Mouse (Mus musculus) MEL (cell line): Measurements from ENCODE around the gene 2700049A03Rik. TPM values are rescaled to one million over a fixed set of nuclear protein-coding genes. Genes with fewer than 3 reads are reported as not detected.

Experiments used
- DNase-seq: peaks from one replicate; pipeline ENCODE4 v3.0.0; 2011; ENCODE audit warnings: low read depth, low spot score
- H3K27ac ChIP-seq: 2 replicates; pipeline ENCODE4 v1.5.1; 2012; ENCODE audit warnings: low read depth, mild to moderate bottlenecking, control low read depth, low read length, moderate library complexity; ENCODE audit not compliant: control insufficient read depth
- H3K27me3 ChIP-seq, 2 experiments: fragments of 150-350 bp in 1 of 2; sonication (generic) in 1 of 2; 2 replicates each; pipeline ENCODE4 v1.6.1; 2012; ENCODE audit warnings: low read length in 2 of 2, mild to moderate bottlenecking in 2 of 2, improper control_type of control experiment in 1 of 2, moderate library complexity in 1 of 2; ENCODE audit not compliant: insufficient read depth in 2 of 2, control insufficient read depth in 1 of 2
- H3K36me3 ChIP-seq, 2 experiments: 2 replicates each; pipeline ENCODE4 v1.6.1; 2012 to 2014; ENCODE audit warnings: low read length in 2 of 2, improper control_type of control experiment in 1 of 2, inconsistent platforms in 1 of 2, mild to moderate bottlenecking in 1 of 2; ENCODE audit not compliant: insufficient read depth in 2 of 2, control insufficient read depth in 1 of 2
- H3K4me1 ChIP-seq, 2 experiments: fragments of 150-350 bp in 1 of 2; sonication (generic) in 1 of 2; 2 replicates each; pipeline ENCODE4 v1.6.1; 2012; ENCODE audit warnings: low read length in 2 of 2, improper control_type of control experiment in 1 of 2, mild to moderate bottlenecking in 1 of 2; ENCODE audit not compliant: insufficient read depth in 2 of 2, control insufficient read depth in 1 of 2
- H3K4me3 ChIP-seq, 2 experiments: fragments of 150-350 bp in 1 of 2; sonication (generic) in 1 of 2; 2 replicates each; pipeline ENCODE4 v1.5.1; 2012; ENCODE audit warnings: low read depth in 2 of 2, low read length in 2 of 2, mild to moderate bottlenecking in 2 of 2, moderate library complexity in 2 of 2, control low read depth in 1 of 2, improper control_type of control experiment in 1 of 2; ENCODE audit not compliant: control insufficient read depth in 1 of 2, insufficient read depth in 1 of 2
- H3K79me2 ChIP-seq: 2 replicates; pipeline ENCODE4 v1.6.1; 2012; ENCODE audit warnings: mild to moderate bottlenecking, low read length, moderate library complexity; ENCODE audit not compliant: control insufficient read depth, poor library complexity, insufficient read depth
- H3K9ac ChIP-seq: 2 replicates; pipeline ENCODE4 v1.6.1; 2012; ENCODE audit warnings: low read depth, mild to moderate bottlenecking, control low read depth, low read length, moderate library complexity; ENCODE audit not compliant: control insufficient read depth, poor library complexity, severe bottlenecking
- H3K9me3 ChIP-seq: fragments of 150-350 bp; sonication (generic); replicated peaks from 2 replicates; pipeline ENCODE4 v1.6.1; 2012; ENCODE audit warnings: mild to moderate bottlenecking, low read length, improper control_type of control experiment, moderate library complexity; ENCODE audit not compliant: insufficient read depth
- CTCF ChIP-seq, 3 experiments: IDR thresholded peaks in 2 of 3; conservative IDR thresholded peaks in 1 of 3; 2 replicates each; pipeline ENCODE4 v1.5.1; 2011 to 2012; ENCODE audit warnings: low read length in 3 of 3, low read depth in 2 of 3, mild to moderate bottlenecking in 2 of 3, improper control_type of control experiment in 1 of 3, inconsistent platforms in 1 of 3, mixed read lengths in 1 of 3, moderate library complexity in 1 of 3; ENCODE audit not compliant: control insufficient read depth in 1 of 3, insufficient read depth in 1 of 3, poor library complexity in 1 of 3, severe bottlenecking in 1 of 3
- ETS1 ChIP-seq: IDR thresholded peaks from 2 replicates; pipeline ENCODE4 v1.6.1; 2012; ENCODE audit warnings: low read depth, mild to moderate bottlenecking, inconsistent platforms, low read length, improper control_type of control experiment, moderate library complexity
- GATA1 ChIP-seq: IDR thresholded peaks from 2 replicates; pipeline ENCODE4 v1.6.1; 2011; ENCODE audit warnings: low read depth, low read length, improper control_type of control experiment
- KAT2A ChIP-seq: conservative IDR thresholded peaks from 2 replicates; pipeline ENCODE4 v1.6.1; 2012; ENCODE audit warnings: low read depth, low read length, improper control_type of control experiment, inconsistent platforms
- MEF2A ChIP-seq: IDR thresholded peaks from 2 replicates; pipeline ENCODE4 v1.6.1; 2014; ENCODE audit warnings: low read depth, mild to moderate bottlenecking, inconsistent platforms, low read length, improper control_type of control experiment; ENCODE audit not compliant: poor library complexity, insufficient replicate concordance, severe bottlenecking; ENCODE audit errors: extremely low read depth
- NRF1 ChIP-seq: IDR thresholded peaks from 2 replicates; pipeline ENCODE4 v1.6.1; 2014; ENCODE audit warnings: low read depth, mild to moderate bottlenecking, inconsistent platforms, low read length, improper control_type of control experiment, moderate library complexity; ENCODE audit not compliant: poor library complexity, insufficient read depth, severe bottlenecking
- POLR2AphosphoS2 ChIP-seq: IDR thresholded peaks from 2 replicates; pipeline ENCODE4 v1.6.1; 2011; ENCODE audit warnings: low read length, improper control_type of control experiment
- SIN3A ChIP-seq: IDR thresholded peaks from 2 replicates; pipeline ENCODE4 v1.6.1; 2012; ENCODE audit warnings: low read length, improper control_type of control experiment, inconsistent platforms
- SMC3 ChIP-seq: IDR thresholded peaks from 2 replicates; pipeline ENCODE4 v1.6.1; 2011; ENCODE audit warnings: low read depth, low read length, improper control_type of control experiment
- TAL1 ChIP-seq: IDR thresholded peaks from 2 replicates; pipeline ENCODE4 v1.6.1; 2012; ENCODE audit warnings: mild to moderate bottlenecking, inconsistent platforms, low read length, moderate library complexity, mixed read lengths
- ZKSCAN1 ChIP-seq: IDR thresholded peaks from 2 replicates; pipeline ENCODE4 v1.6.1; 2012; ENCODE audit warnings: low read depth, mild to moderate bottlenecking, inconsistent platforms, low read length, improper control_type of control experiment, moderate library complexity
- polyA plus RNA-seq, 2 experiments: library from polyadenylated mRNA; stranded (reverse) in 1 of 2; unstranded in 1 of 2; fragments of >175 nt in 1 of 2; fragments of >200 nt in 1 of 2; gene quantifications; 2 replicates each; pipeline versions ENCODE4 v1.2.1 to v1.2.4; 2012; ENCODE audit warnings: low replicate concordance in 2 of 2, low read depth in 1 of 2; ENCODE audit not compliant: insufficient read length in 2 of 2, insufficient read depth in 1 of 2, missing spikeins in 1 of 2
- total RNA-seq: library from RNA; depleted of rRNA; stranded (reverse); fragments of 300-350 nt; gene quantifications from 2 replicates; pipeline ENCODE4 v1.2.3, GENCODE M21; 2012

2700049A03Rik gene
- total and polyA plus RNA-seq, 3 experiments, result 5.8 to 7.2 TPM; not detected in 1

DNA sequence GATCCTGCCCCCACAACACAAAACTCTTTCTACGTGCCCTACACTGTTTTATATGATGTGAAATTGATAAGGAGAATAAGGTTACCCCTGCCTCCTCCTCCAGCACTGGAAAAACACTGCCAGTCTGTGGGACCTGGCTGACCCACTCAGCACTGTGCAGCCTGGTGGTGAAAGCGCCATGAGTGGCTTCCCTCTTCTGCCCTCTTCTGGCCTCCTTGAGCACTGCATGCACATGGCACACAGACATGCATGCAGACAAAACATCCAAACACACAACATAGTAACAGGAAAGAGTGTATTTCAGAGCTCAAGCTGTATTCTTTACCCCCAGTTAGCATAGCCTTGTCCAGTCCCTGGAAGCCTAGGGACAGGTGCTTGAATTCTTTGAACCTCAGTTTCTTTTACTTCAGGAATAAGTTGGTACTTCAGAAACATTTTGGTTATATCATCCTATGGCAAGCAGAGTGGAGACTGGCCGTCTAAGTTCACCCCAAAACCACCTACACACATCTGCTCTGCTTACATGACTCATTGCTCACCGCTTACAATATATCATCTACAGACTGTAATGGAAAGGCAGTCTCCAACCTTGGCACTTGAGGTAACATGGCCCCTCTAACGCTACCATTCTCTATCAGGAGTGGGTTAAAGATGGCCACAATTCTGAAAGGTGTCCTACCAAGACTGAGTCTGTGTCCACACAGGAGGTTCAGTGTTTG, 138.0 kb downstream of the 2700049A03Rik start:
- Histone ChIP-seq H3K79me2 (no peaks in the 10 kb centered on the region), H3K4me1 (no peaks in the 10 kb centered on the region), H3K27me3 (no peaks in the 10 kb centered on the region), H3K9me3 (no peaks in the 10 kb centered on the region), H3K9ac (no peak overlapping the region), H3K4me3 (no peak overlapping the region), H3K27ac (no peak overlapping the region), H3K36me3 (no peaks in the 10 kb centered on the region)
- peak; percentile 13 for DNase-seq
- no peak for TF ChIP-seq POLR2AphosphoS2
- peak; percentile 21; the same call in 1 of the 2 replicates for TF ChIP-seq SMC3
- TF ChIP-seq CTCF (IDR thresholded peaks at IDR 0.05 in 2 of 3, conservative IDR thresholded peaks at IDR 0.05 in 1 of 3; ENCODE audit: control insufficient read depth in 1 of 3, insufficient read depth in 1 of 3, low read depth in 2 of 3, low read length in 3 of 3, poor library complexity in 1 of 3, severe bottlenecking in 1 of 3), result peak; percentile 38 to 47 (median 44)
- TF ChIP-seq ZKSCAN1, result no peak

DNA sequence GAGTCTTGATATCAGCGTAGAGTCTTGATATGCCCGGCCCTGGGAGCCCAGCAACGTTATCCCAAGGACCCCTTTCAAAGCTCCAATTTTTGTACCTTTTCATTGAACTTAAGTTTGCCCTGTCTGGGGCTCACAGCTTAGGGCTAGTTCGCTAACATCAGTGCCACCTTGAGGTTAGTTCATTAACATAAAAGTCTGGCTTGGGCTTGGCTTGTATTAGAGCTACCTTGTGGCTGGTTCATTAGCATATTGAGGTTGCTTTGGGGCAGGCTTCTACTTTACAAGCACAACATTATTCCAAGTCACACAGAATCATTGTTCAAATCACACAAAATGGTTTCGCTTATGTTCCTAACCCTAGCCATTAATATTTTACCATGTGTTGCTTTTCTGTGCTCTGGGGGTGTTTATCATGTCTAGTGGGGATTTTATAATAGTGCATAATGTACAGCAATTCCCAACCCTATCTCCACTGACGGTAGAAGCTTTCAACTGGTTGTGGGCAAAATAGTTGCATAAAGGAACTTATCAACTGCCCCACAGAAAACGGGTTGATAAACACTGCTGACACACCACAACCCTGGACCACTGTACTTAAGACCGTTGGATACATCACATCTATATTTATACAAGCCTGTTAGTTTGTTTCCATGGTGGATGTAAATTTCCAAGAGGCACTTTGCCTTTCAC, 139.4 kb downstream of the 2700049A03Rik start:
- Histone ChIP-seq H3K36me3 (no peaks in the 10 kb centered on the region), H3K4me3 (no peak overlapping the region), H3K79me2 (no peaks in the 10 kb centered on the region), H3K27ac (no peak overlapping the region), H3K9ac (no peak overlapping the region), H3K9me3 (no peaks in the 10 kb centered on the region), H3K4me1 (no peaks in the 10 kb centered on the region), H3K27me3 (no peaks in the 10 kb centered on the region)
- DNase-seq, result no peak
- TF ChIP-seq NRF1 (no peak), TAL1 (no peak), GATA1 (no peak)

DNA sequence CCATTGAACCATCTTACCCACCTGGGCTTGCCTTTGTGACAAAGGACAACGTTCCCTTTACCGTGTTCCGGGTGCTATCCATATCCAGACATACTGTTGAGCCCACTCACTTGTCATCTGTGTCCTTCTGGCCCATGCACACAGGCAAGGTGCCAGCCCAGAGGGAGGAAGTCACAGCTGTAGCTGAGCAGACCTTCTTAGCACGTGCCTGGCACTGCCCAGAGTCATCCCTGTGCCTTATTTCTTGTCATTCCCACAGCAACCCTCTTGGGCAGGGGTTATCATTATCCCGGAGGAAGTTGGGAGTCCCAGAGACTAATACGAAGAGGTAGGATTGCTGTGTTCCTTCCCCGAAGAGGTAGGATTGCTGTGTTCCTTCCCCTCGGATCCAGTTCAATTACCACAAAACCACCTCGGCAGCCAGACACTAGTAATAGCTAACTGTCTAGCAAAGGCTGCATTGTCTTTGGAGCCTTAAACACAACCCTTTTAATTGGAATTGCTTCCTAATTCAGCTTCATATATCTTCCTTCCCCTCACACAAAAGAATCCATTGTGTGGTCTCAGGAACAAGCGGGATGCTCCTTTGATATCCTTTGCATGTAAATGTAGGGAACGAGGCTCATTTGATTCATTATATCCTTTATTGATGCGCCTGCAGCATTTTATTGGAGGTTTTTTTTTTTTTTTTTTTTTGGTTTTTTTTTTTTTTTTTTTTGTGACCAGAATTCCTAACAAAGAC, 143.0 kb downstream of the 2700049A03Rik start:
- H3K9me3 ChIP-seq, result no peaks in the 10 kb centered on the region
- no peaks in the 10 kb centered on the region for H3K4me1 ChIP-seq
- no peak overlapping the region for H3K27ac ChIP-seq
- no peaks in the 10 kb centered on the region for H3K79me2 ChIP-seq
- H3K9ac ChIP-seq, result no peak overlapping the region
- H3K4me3 ChIP-seq, result no peak overlapping the region
- no peaks in the 10 kb centered on the region for H3K27me3 ChIP-seq
- no peak for DNase-seq
- TF ChIP-seq ETS1 (no peak), TAL1 (no peak), ZKSCAN1 (no peak), KAT2A (no peak), MEF2A (no peak), SIN3A (no peak), SMC3 (no peak)
- TF ChIP-seq, all 39 proteins: peak for 0
- no peaks in the 10 kb centered on the region for H3K36me3 ChIP-seq
